Mouse (Mus musculus) G1E-ER4 (cell line): ENCODE measurements around the gene Stoml2. TPM values are rescaled to one million over a fixed set of nuclear protein-coding genes. Genes with fewer than 3 reads are reported as not detected.
"Not testable (repeated sequence)": the region's sequence is repeated elsewhere in the genome, so short reads cannot be mapped to it uniquely, and the experiment has no call there.

Experiments used
- GATA1 ChIP-seq: IDR thresholded peaks from one replicate; pipeline ENCODE4 v1.8.0; 2012; ENCODE audit warnings: low read length, inconsistent platforms
- polyA plus RNA-seq: library from polyadenylated mRNA; stranded (reverse); fragments of >175 nt; gene quantifications from 2 replicates; pipeline ENCODE4 v1.2.3, GENCODE M21; 2012

Stoml2 gene
- polyA plus RNA-seq, 1 experiment = 244 TPM

DNA sequence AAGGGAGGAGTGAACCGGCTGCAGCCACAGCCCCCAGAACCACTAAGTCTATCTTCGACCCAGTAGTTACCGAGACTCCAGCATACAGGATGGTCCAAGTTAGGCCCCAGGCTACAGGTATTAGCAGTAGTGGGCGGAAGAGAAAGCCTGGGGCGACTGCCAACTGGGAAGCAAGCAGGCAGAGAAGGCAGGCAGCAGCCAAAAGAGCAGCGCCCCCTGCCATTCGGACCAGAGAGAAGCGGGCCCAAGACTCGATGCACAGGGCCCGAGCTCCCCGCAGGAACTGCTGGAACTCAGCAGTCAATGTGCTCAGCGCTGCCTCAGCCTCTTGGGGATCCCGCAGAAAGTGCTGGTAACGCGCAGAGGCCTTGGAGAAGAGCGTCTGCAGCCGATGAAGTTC, 10.2 kb downstream of the Stoml2 start:
- no peak for TF ChIP-seq GATA1

DNA sequence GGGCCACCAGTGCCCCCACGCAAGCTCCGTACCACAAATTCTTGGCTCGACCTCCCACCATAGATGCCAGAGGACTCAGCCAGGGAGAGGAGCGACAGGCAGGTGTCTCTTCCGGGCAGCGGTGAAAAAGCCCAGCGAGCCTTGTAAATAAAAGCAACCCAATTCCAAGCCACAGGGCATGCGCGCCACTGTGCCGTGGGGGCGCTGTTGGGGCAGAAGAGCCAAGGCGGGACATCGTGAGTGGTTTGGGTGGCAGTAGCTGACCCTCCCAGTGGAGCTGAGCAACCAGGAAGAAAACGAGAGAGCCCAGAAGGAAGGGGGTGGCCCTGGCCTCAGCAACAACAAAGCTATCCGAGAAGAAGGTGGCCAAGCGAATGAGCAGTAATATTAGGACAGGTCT, 10.6 kb downstream of the Stoml2 start:
- TF ChIP-seq GATA1 = no peak

DNA sequence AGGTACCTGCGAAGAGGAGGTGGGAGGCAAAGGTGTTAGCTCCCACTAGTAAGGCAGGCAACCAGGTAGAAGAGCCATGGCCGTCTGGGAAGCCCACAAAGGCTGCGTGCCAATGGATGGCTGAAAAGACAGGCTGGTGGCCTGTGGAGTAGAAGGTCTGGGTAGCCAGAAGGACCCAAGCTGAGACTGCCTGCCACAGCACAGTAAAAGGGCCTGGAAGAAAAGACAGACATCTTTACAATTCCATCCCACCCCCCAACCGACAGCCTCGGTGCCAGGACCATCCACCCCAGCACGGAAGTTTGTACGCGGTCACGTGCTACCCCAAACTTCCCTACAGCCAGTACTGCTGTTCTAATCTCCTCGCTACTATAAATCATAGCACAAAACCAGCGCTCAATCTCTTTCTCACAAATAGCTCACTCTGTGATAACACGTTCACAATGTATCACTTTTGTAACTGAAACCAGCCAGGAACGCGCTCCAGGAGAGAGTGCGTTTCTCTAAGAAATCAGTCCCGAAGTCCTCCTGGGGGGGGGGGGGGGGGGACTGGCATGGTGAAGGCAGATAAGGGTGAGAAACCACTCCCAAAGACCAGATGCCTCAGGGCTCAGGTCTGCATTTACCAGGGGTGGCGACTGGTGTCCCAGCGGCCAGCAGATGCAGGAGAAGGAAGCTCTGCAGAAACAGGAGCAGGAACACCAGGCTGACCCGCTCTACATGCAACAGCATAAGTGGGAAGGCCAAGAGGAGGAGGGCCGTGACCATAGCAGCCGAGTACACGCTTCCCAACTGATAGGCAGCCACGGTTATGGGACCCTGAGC, 11.7 kb downstream of the Stoml2 start:
- no peak for TF ChIP-seq GATA1

DNA sequence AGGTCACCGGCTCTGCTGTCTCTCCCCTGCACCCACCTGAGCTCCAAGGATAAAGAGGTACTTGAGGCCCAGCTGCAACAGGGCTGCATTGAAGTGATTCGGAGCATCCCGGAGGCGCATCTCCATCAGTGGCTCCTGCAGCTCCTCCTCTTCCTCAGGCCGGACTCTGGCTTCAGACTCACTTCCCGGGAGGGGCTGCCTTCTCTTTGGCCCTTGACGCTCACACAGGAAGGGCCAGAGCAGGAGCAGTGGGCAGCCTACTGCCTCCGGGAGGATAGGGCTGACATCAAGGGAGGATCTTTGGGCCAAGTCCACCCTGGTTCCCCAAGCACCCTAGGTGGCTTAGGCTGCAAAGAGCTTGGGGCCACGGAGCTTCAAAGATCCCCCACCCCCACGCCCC, 12.3 kb downstream of the Stoml2 start:
- no peak for TF ChIP-seq GATA1

DNA sequence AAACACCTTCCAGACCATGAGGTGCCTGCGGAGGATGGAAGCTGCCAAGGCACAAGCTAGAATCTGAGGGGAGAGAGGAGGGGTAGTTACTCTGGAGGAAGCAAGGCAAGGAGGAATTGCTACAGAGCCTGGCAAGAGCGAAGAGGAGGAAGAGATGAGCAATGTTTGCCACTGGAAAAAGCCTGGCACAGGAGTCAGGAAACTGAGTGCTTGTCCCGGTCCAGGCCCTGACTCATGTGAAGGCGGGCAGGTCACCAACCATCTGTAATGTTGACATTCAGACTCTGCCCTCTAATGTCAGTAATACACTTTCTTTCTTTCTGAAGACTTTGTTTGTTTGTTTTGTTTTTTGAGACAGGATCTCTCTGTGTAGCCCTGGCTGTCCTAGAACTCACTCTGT, 13.4 kb downstream of the Stoml2 start:
- TF ChIP-seq GATA1 = no peak

DNA sequence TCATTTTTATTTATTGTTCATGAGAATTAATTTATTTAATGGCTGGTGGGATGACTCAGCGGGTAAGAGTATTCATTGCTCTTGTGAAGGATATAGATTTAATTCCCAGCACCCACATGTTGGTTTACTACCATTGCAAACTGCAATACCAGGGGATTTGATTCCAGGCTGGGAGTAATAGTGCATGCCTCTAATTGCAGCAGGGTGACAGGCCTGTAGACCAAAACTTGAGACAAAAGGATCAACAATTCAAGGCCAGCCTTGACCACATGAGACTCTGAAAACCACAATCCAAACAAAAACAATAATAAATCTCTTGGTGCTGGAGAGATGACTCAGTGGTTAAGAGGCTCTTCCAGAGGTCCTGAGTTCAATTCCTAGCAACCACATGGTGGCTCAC, 19.4 kb downstream of the Stoml2 start:
- no peak for TF ChIP-seq GATA1

DNA sequence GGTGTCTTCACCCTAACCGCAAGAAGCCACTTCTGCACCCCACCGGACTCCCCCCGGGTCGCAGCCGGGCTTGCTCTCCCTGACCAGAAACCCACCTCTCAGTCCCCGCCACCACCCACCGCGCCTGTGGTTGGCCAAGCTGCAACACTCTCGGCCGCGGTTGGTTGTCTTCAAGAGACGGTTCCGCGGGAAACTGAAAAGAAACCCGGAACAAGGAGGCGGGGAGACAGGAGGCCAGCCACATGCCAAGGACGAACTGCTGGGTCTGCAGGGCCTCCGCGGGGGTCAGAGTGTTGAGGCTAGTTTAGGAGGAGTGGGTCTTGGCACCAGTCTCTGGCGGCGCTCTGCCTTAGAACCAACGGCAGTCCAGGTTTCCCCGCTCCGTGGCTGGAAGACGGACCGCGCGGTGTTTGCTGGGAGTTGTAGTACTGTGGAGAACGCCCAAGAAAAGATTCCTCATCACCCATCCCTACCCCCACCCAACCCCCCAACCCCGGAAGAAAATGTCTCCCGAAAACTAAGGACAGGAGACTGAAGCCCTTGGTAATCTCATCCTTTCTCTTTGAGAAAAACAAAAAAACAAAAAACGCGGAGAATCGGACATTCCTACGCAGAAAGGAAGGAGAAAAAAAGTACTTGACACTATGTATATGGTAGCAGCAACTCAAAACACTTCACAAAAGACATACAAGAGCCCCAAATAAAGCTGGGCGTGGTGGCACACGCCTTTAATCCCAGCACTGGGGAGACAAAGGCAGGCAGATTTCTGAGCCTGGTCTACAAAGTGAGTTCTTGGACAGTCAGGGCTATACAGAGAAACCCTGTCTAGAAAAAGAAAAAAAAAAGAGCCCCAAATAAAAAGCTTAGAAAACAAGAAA, 21.1 kb downstream of the Stoml2 start, which contains the start of gene Fancg:
Gene Fancg (minus strand): TSS at position 346 of the 878 bp plus-strand sequence.
- TF ChIP-seq GATA1 = no peak

DNA sequence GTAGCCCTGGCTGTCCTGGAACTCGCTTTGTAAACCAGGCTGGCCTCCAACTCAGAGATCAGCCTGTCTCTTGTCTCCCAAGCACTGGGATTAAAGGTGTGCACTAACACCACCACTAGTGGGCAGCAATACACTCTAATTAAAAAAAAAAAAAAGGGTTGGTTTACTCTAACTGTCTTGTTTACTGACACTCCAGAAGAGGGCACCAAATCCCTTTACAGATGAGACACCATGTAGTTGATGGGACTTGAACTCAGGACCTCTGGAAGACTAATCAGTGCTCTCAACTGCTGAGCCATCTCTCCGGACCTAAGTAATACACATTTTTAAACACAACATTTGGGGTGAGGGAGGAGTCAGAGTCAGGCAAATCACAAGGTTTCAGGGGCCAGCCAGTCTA, 25.7 kb downstream of the Stoml2 start:
- TF ChIP-seq GATA1 = no peak

DNA sequence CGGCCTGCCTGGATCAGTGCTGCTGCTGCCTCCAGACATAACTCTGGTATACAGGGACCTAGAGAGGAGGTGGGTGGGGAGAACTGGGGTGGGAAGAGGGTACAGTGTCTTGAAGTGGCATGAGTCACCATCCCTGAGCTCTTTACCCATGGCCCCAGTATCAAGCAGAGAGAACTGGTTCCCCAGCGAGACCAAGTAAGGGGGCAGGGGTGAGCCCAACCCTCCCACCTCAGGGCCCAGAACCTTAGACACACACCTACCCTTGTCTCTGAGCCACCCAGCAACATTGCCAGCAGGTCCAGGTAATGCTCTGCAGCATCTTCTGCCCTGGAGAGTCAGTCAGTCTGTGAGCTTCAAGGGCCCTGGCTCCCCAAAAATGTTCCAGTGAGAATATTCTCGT, 26.6 kb downstream of the Stoml2 start:
- no peak for TF ChIP-seq GATA1

DNA sequence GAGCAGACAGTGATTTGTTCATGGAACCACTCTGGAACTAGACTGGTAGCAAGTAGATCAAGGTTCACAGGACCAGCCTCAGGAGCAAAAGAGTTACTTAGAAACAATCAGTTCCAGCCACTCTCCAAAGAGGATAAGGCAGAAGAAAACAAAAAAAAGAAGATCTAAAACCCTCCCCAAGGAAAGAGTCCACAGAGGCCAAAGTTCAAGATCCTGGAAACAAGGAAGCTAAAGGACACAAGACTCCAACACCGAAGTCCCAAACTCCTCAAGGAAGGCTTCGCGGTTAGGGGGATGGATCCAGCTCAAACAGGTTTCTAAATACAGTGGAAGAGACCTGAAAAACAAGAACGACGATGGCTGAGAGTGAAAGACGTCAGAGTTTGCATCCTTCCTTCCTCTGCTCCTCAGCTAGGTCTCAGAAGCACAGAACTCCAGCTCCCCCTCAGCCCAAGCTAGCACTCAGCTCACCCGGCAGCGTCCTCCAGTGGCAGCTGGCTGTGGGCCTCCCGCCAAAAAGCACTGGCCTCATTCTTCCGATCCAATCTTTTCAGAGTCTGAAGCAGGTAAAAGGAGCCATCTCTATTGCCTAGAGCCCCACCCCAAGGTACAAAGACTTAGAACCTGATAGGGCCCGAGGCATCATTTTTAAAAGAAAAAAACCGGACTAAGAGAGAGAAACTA, 28.6 kb downstream of the Stoml2 start:
- TF ChIP-seq GATA1 = no peak

DNA sequence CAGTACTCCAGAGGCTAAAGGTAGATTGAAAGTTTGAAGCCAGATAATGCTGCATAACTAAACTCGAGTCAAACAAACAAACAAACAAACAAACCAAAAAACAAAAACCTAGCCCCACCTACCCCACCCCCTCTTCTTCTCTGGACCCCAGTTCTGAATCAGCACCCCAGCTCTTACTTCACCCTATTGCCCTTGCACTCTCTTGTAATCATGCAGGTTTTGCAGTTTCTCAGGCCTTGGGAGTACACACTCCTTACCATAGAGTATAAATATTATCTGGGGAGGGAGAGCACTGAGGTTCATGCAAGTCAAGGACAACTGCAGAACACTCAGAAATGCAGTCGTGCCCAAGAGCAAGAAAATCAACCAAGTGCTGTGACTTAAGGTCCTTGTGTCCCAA, 30.2 kb downstream of the Stoml2 start:
- no peak for TF ChIP-seq GATA1

DNA sequence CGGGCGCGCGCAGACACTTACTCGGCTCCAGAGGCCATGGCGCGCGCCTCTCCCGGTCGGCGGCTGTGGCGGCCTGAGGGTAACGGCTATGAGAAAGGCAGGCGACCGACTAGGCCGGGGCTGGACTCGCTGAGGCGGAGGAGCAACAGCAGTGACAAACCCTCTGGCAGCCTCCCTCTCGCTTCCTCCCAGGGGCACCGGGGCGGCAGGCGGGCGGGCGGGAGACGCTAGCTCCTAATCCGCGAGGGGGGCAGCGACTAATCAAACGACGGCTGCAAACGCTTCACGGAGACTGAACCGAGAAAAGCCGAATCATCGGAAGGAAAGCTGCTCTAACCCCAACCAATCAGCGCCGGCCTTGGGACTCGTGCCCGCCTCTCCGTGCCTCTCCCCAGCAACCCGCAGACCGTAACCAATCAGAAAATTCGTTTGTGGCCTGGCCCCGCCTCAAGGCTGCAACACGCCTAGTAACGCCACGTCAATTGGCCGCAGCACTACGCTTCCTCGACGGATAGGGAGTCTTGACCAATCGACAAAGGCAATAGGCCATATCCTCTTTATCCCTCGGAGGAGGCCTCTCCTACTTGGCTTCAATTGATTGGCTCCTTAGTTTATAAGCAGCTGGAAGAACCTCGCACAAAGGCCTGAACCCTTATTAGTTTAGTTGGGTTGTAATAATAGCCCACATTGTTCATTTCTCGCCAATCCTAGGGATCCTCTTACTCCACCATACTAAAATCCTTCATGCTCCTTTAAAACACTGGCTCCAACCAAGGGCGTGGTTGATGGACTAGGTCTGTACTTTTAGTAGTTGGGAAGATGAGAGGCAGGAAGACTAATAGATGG, 31.1 kb downstream of the Stoml2 start, which contains the start of gene Vcp:
Gene Vcp (minus strand): TSS at position 367 of the 846 bp plus-strand sequence.
- TF ChIP-seq GATA1 = not testable (repeated sequence)

DNA sequence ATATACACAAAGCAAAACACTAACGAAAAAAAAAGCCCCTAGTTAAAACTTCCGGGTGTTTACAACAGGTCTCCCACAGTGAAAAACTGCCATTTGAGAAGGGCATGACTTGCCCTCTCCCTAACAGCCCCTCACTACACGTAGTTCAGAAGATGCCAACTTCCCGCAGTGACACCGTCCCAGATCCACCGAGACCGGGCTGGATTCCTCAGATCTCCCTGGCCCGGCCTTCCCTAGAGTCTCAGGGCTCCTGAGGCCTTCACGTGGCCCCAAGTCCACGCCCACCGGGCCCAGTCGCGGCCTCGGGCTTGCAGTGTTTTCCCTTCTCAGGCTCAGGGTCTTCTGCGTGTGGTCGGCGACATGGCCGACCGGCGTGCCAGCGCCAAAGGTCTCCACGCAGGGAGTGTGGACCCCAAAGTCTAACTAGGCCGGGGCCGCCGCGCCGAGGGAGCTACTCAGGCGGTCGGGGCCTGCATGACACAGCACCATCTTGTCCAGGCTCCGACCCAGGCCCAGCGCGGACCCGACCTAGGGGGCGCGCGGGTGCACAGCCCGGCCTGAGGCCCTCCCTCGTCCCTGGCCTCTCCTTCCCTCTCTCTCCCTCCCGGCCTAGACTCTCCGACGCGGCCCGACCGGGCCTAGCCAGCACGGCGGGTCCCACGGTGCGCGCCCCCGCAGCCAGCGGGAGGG, 31.9 kb downstream of the Stoml2 start:
- TF ChIP-seq GATA1 = no peak

DNA sequence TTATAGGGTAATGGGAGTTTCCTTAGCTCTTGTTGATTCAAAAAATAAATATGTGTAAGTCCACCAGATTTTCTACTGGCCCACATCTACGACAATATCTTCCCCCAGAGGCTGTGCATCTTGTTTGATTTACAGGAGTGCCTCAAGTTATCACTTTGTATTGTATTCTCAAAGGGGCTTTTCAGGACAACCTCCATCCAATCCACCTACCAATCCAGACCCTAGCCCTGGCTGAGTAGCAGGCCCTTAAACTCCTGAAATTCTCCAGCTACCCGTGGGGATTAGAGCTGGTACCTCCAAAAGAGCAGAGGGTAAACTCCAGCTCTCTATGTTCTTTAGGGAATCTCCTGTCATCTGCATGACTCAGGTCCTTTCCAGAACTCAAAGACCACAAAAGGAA, 33.5 kb downstream of the Stoml2 start:
- TF ChIP-seq GATA1 = no peak
